In the genomic region with DNA sequence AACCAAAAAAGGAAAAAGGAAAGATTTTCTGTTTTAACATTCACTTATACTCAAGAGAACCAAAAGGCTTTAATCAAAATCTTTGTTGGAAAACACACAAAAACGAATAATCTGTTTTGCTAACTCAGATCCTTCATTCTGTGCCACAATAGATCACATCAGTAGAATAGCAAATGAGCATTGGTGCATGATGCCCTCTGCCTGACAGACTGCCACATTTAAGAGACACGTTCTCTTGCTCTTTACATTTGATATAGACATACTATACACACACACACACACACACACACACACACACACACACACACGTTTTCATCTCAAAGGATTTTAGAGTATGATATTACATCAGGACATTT, we compare ENCODE assay signal across 25 mouse cellular contexts.
DNase-seq lines count a peak whose midpoint lies in the region; ATAC-seq and TF ChIP-seq lines count a peak whose summit lies in the region.
"Had no signal": no experiment of that assay in that cellular context is flagged by ENCODE, and none has a peak within 500 bp of the region (broad histone marks: within the 10 kb centered on the region; RNA-seq: fewer than 3 reads in every experiment).

No protein-coding gene starts in this region.

- H3K9ac ChIP-seq in forebrain, embryonic 12.5 days = no peak overlapping the region
- no peak overlapping the region for H3K9ac ChIP-seq in forebrain, postnatal 0 days
- no peak overlapping the region for H3K9ac ChIP-seq in midbrain, embryonic 12.5 days (replicated peaks)
- H3K9ac ChIP-seq in midbrain, embryonic 15.5 days = no peak overlapping the region
- H3K9ac ChIP-seq: embryonic facial prominence, embryonic 12.5 days; embryonic facial prominence, embryonic 15.5 days; heart, embryonic 12.5 days; heart, embryonic 15.5 days; hindbrain, embryonic 12.5 days; hindbrain, embryonic 15.5 days had no signal

- H3K9me3 ChIP-seq in forebrain, embryonic 12.5 days = no peaks in the 10 kb centered on the region
- H3K9me3 ChIP-seq in forebrain, postnatal 0 days (ENCODE audit: low read length) = no peaks in the 10 kb centered on the region
- no peaks in the 10 kb centered on the region for H3K9me3 ChIP-seq in midbrain, embryonic 12.5 days
- H3K9me3 ChIP-seq in midbrain, embryonic 15.5 days = no peaks in the 10 kb centered on the region
- H3K9me3 ChIP-seq: embryonic facial prominence, embryonic 12.5 days; embryonic facial prominence, embryonic 15.5 days; heart, embryonic 12.5 days; heart, embryonic 15.5 days; hindbrain, embryonic 12.5 days; hindbrain, embryonic 15.5 days had no signal

- DNase-seq in forebrain, postnatal 0 days = no peak
- DNase-seq in brain, adult 2 months (ENCODE audit: low read depth, low spot score) = peak; percentile 54
- DNase-seq in retina, postnatal 1 day = peak; percentile 70
- DNase-seq in spleen, postnatal 14 days (ENCODE audit: low spot score in 2 of 2) = no peak
- DNase-seq: adrenal gland, adult 2 months; adrenal gland, postnatal 14 days; B cell, adult 2 months; cerebellum, adult 18-20 months; cerebellum, adult 9-10 months; cerebellum, postnatal 14 days; gastrocnemius, postnatal 25 days; heart, adult 18-20 months; heart, postnatal 10 days; heart, postnatal 36 days had no signal

- H3K4me2 ChIP-seq in forebrain, embryonic 12.5 days = no peak overlapping the region
- no peak overlapping the region for H3K4me2 ChIP-seq in forebrain, postnatal 0 days (ENCODE audit: low read depth)
- no peak overlapping the region for H3K4me2 ChIP-seq in midbrain, embryonic 12.5 days (replicated peaks)
- H3K4me2 ChIP-seq in midbrain, embryonic 15.5 days = no peak overlapping the region
- H3K4me2 ChIP-seq: embryonic facial prominence, embryonic 12.5 days; embryonic facial prominence, embryonic 15.5 days; heart, embryonic 12.5 days; heart, embryonic 15.5 days; hindbrain, embryonic 12.5 days; hindbrain, embryonic 15.5 days had no signal

- H3K4me1 ChIP-seq in forebrain, embryonic 12.5 days = peaks cover 7% of the 10 kb centered on the region; the same call in 1 of the 2 replicates
- H3K4me1 ChIP-seq in forebrain, postnatal 0 days (ENCODE audit: insufficient read depth) = no peaks in the 10 kb centered on the region
- peaks cover 7% of the 10 kb centered on the region; the same call in 1 of the 2 replicates for H3K4me1 ChIP-seq in midbrain, embryonic 12.5 days
- no peaks in the 10 kb centered on the region for H3K4me1 ChIP-seq in midbrain, embryonic 15.5 days
- H3K4me1 ChIP-seq: embryonic facial prominence, embryonic 12.5 days; embryonic facial prominence, embryonic 15.5 days; heart, embryonic 12.5 days; heart, embryonic 15.5 days; hindbrain, embryonic 12.5 days; hindbrain, embryonic 15.5 days had no signal

- H3K36me3 ChIP-seq in forebrain, embryonic 12.5 days (replicated peaks) = no peaks in the 10 kb centered on the region
- no peaks in the 10 kb centered on the region for H3K36me3 ChIP-seq in forebrain, postnatal 0 days (ENCODE audit: insufficient read depth)
- no peaks in the 10 kb centered on the region for H3K36me3 ChIP-seq in midbrain, embryonic 12.5 days
- no peaks in the 10 kb centered on the region for H3K36me3 ChIP-seq in midbrain, embryonic 15.5 days (replicated peaks)
- H3K36me3 ChIP-seq: embryonic facial prominence, embryonic 12.5 days; embryonic facial prominence, embryonic 15.5 days; G1E; heart, embryonic 12.5 days; heart, embryonic 15.5 days; hindbrain, embryonic 12.5 days; hindbrain, embryonic 15.5 days had no signal

- TF ChIP-seq CTCF in forebrain, postnatal 0 days (IDR thresholded peaks at IDR 0.05; ENCODE audit: low read depth) = no peak

- no peak overlapping the region for H3K27ac ChIP-seq in forebrain, embryonic 12.5 days
- no peak overlapping the region for H3K27ac ChIP-seq in forebrain, postnatal 0 days (ENCODE audit: low read depth, low read length)
- H3K27ac ChIP-seq in midbrain, embryonic 12.5 days (replicated peaks) = no peak overlapping the region
- no peak overlapping the region for H3K27ac ChIP-seq in midbrain, embryonic 15.5 days
- H3K27ac ChIP-seq: embryonic facial prominence, embryonic 12.5 days; embryonic facial prominence, embryonic 15.5 days; heart, embryonic 15.5 days; hindbrain, embryonic 12.5 days; hindbrain, embryonic 15.5 days had no signal

- no peak overlapping the region for H3K4me3 ChIP-seq in forebrain, embryonic 12.5 days (replicated peaks)
- no peak overlapping the region for H3K4me3 ChIP-seq in forebrain, postnatal 0 days (ENCODE audit: low read depth, low read length)
- no peak overlapping the region for H3K4me3 ChIP-seq in midbrain, embryonic 12.5 days
- no peak overlapping the region for H3K4me3 ChIP-seq in midbrain, embryonic 15.5 days
- H3K4me3 ChIP-seq: embryonic facial prominence, embryonic 12.5 days; embryonic facial prominence, embryonic 15.5 days; heart, embryonic 12.5 days; heart, embryonic 15.5 days; hindbrain, embryonic 12.5 days; hindbrain, embryonic 15.5 days had no signal

- peak; percentile 59; the same call in 1 of the 2 replicates for ATAC-seq in forebrain, embryonic 12.5 days (ENCODE audit: low FRiP score)
- ATAC-seq in forebrain, postnatal 0 days = no peak
- ATAC-seq in midbrain, embryonic 12.5 days (ENCODE audit: low FRiP score, low read depth) = peak; percentile 60; the same call in 1 of the 2 replicates
- ATAC-seq in midbrain, embryonic 15.5 days (replicated peaks) = no peak

- no peaks in the 10 kb centered on the region for H3K27me3 ChIP-seq in forebrain, embryonic 12.5 days
- H3K27me3 ChIP-seq in forebrain, postnatal 0 days (ENCODE audit: insufficient read depth, low read length) = no peaks in the 10 kb centered on the region
- no peaks in the 10 kb centered on the region for H3K27me3 ChIP-seq in midbrain, embryonic 12.5 days
- no peaks in the 10 kb centered on the region for H3K27me3 ChIP-seq in midbrain, embryonic 15.5 days (replicated peaks)
- H3K27me3 ChIP-seq: CH12.LX; embryonic facial prominence, embryonic 12.5 days; embryonic facial prominence, embryonic 15.5 days; heart, embryonic 12.5 days; heart, embryonic 15.5 days; hindbrain, embryonic 12.5 days; hindbrain, embryonic 15.5 days had no signal

- WGBS in forebrain, embryonic 12.5 days = 26% methylated on average over 3 of the region's 3 CpGs
- 32% methylated on average over 3 of the region's 3 CpGs for WGBS in forebrain, postnatal 0 days
- WGBS in midbrain, embryonic 12.5 days = 42% methylated on average over 3 of the region's 3 CpGs
- 39% methylated on average over 3 of the region's 3 CpGs for whole genome bisulfite sequencing in midbrain, embryonic 15.5 days

Comparison
In these comparisons a context has a peak if more than half of its experiments do, and no peak if none do; other contexts are left out.
1. ATAC-seq: peak in forebrain, embryonic 12.5 days (single experiment) and midbrain, embryonic 12.5 days (single experiment); none in forebrain, postnatal 0 days (single experiment) and midbrain, embryonic 15.5 days (single experiment).
2. DNase-seq: peak in brain, adult 2 months (single experiment) and retina, postnatal 1 day (single experiment); none in forebrain, postnatal 0 days (single experiment) and spleen, postnatal 14 days (0 of 2).